In the genomic region with DNA sequence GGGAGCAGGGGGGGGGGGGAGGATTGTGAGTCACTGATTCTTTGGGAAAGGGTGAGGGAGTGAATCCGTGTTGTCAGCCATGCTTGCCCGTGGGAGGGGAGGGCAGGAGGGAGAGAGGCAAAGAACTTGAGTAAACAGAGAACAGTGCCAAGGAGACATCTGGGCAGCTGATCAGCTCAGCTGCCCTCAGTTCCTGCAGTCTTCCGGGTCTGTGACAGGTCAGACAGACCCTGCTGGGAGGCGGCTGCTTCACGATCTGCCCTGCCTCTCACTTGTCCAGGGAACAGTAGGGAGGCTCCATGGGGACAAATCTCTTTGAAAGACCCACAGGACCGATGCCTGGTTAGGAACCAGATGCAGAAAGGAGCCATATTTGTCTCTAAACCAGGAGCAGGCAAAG, we compare ENCODE assay signal across 9 mouse cellular contexts. TPM values are rescaled to one million over a fixed set of nuclear protein-coding genes. Genes with fewer than 3 reads are reported as not detected.
DNase-seq lines count a peak whose midpoint lies in the region; ATAC-seq and TF ChIP-seq lines count a peak whose summit lies in the region.
"Had no signal": no experiment of that assay in that cellular context is flagged by ENCODE, and none has a peak within 500 bp of the region (broad histone marks: within the 10 kb centered on the region; RNA-seq: fewer than 3 reads in every experiment).

No protein-coding gene starts in this region.

- no peaks in the 10 kb centered on the region for H3K27me3 ChIP-seq in midbrain, embryonic 15.5 days (replicated peaks)
- H3K27me3 ChIP-seq in liver, postnatal 0 days (ENCODE audit: insufficient read depth, low read length): no peaks in the 10 kb centered on the region
- H3K27me3 ChIP-seq: limb, embryonic 13.5 days had no signal

- ATAC-seq in midbrain, embryonic 15.5 days (replicated peaks): 0 out of 2 replicates have a peak, but pooled peaks have one; percentile 53
- ATAC-seq in liver, postnatal 0 days: no peak

- no peak overlapping the region for H3K9ac ChIP-seq in midbrain, embryonic 15.5 days
- H3K9ac ChIP-seq in liver, postnatal 0 days (replicated peaks): no peak overlapping the region
- H3K9ac ChIP-seq: limb, embryonic 13.5 days had no signal

- H3K4me1 ChIP-seq in midbrain, embryonic 15.5 days: 0 out of 2 replicates have a peak, but pooled peaks cover 11% of the 10 kb centered on the region
- no peaks in the 10 kb centered on the region for H3K4me1 ChIP-seq in liver, postnatal 0 days (ENCODE audit: insufficient read depth)

- no peak overlapping the region for H3K27ac ChIP-seq in midbrain, embryonic 15.5 days
- no peak overlapping the region for H3K27ac ChIP-seq in liver, postnatal 0 days (ENCODE audit: low read depth)
- H3K27ac ChIP-seq: limb, embryonic 13.5 days had no signal

- no peaks in the 10 kb centered on the region for H3K9me3 ChIP-seq in midbrain, embryonic 15.5 days
- H3K9me3 ChIP-seq in liver, postnatal 0 days (ENCODE audit: low read length): no peaks in the 10 kb centered on the region
- H3K9me3 ChIP-seq: limb, embryonic 13.5 days had no signal

- no peaks in the 10 kb centered on the region for H3K36me3 ChIP-seq in midbrain, embryonic 15.5 days (replicated peaks)
- H3K36me3 ChIP-seq in liver, postnatal 0 days (replicated peaks; ENCODE audit: insufficient read depth, low read length): no peaks in the 10 kb centered on the region
- H3K36me3 ChIP-seq: limb, embryonic 13.5 days had no signal

- no peak for TF ChIP-seq CTCF in liver, postnatal 0 days (IDR thresholded peaks at IDR 0.05; ENCODE audit: low read depth)

- DNase-seq in MN1 (ENCODE audit: low spot score) (peak; percentile 88), adipocyte (ENCODE audit: low spot score) (peak; percentile 83)
- DNase-seq in heart, adult 8-10 months (ENCODE audit: low spot score): peak; percentile 11
- DNase-seq in kidney, adult 9 months: peak; percentile 39
- no peak for DNase-seq in spleen, postnatal 4 days (ENCODE audit: low spot score in 2 of 2)
- DNase-seq in right cerebral cortex, adult 18-20 months: no peak
- DNase-seq in liver, postnatal 0 days: no peak

- no peak overlapping the region for H3K4me3 ChIP-seq in midbrain, embryonic 15.5 days
- H3K4me3 ChIP-seq in liver, postnatal 0 days (ENCODE audit: low read depth, low read length): no peak overlapping the region
- H3K4me3 ChIP-seq: limb, embryonic 13.5 days had no signal

- no peak overlapping the region for H3K4me2 ChIP-seq in midbrain, embryonic 15.5 days
- H3K4me2 ChIP-seq in liver, postnatal 0 days (ENCODE audit: low read depth, low read length): no peak overlapping the region
- H3K4me2 ChIP-seq: limb, embryonic 13.5 days had no signal

- TF ChIP-seq EP300 in liver, postnatal 0 days (IDR thresholded peaks at IDR 0.05; ENCODE audit: low read depth): no peak

- WGBS in midbrain, embryonic 15.5 days: 8% methylated on average over 6 of the region's 6 CpGs
- 36% methylated on average over 6 of the region's 6 CpGs for WGBS in liver, postnatal 0 days (ENCODE audit: insufficient replicate concordance)

RNA-seq across cellular contexts. Expression of a gene that starts 31.4 kb away (rescaled TPM):
- 10 to 100 TPM; 65.7 to 84.1 (median 79.2) TPM for total RNA-seq in heart, adult 8-10 months (2022)
- polyA plus RNA-seq in midbrain, embryonic 15.5 days (2015; fragmentation: Nextera tagmentation; extraction: Ambion mirVana): 138 and 148 TPM in 2 replicates
- polyA plus RNA-seq in liver, postnatal 0 days (2015; fragmentation: Nextera tagmentation; extraction: Ambion mirVana): 158 and 161 TPM in 2 replicates

Comparison
In these comparisons a context has a peak if more than half of its experiments do, and no peak if none do; other contexts are left out.
1. DNase-seq: peak in MN1 (single experiment), adipocyte (single experiment), heart, adult 8-10 months (single experiment) and kidney, adult 9 months (single experiment); none in spleen, postnatal 4 days (0 of 2), right cerebral cortex, adult 18-20 months (single experiment) and liver, postnatal 0 days (single experiment).